Mouse (Mus musculus): Measurements from ENCODE around the gene Ddx55.
"Not testable (repeated sequence)": the region's sequence is repeated elsewhere in the genome, so short reads cannot be mapped to it uniquely, and the experiment has no call there.

Gene Ddx55

DNA sequence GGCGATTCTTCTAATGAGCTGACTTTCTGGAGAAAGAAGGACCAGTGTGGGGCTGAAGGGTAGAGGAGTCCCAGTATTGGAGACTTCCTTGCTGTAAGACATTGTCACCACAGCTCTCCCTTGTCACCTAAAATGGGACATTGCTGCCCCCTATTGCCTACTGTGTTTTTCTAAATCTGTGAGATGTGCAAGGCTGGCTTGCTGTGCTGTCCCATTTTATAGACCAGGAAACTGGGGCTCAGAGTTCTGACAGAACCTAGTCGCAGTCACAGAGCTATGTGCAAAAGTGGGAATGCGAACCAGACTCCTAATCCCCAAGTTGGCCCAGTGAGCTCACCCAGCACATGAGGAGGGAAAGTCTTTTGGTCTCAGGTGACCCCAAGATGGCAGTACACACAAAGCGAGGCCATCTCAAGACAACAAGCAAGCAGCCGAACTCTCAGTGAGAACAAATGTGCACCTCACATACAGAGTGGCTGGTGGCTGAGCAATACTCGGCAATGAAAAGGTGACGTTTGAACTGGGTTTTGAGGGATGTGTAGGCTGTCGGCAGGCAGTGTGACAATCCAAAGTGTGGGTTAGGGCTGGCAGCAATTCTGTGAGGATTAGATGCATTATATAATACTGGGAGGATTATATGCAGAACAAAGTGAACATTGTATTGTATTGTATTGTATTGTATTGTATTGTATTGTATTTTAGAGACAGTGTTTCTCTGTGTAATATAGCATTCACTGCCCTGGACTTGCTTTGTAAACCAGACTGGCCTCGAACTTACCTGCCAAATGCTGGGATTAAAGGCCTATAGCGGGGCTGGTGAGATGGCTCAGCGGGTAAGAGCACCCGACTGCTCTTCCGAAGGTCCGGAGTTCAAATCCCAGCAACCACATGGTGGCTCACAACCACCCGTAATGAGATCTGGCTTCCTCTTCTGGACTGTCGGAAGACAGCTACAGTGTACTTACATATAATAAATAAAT is 13.6 kb upstream of the Ddx55 start:
- peak; percentile 89 for DNase-seq (ENCODE audit: low read depth, low spot score)

DNA sequence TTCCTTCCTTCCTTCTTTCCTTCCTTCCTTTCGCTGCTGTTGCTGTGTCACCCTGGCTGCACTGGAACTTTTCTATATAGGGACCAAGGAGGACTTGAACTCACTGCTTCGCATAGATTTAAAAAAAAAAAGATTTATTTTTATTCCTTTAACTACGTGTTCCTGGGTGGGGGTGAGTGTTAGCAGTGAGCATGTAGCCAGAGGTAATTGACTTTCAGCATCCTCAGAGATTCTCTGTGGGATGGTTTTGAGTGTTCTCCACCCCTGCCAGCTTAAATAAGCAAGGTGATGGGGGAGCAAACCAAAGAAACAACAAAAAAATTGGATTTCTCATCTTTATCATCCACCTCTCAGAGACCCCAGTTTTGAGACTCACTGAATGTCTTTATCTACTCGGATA is 12.8 kb upstream of the Ddx55 start:
- DNase-seq (ENCODE audit: low read depth, low spot score), result no peak

DNA sequence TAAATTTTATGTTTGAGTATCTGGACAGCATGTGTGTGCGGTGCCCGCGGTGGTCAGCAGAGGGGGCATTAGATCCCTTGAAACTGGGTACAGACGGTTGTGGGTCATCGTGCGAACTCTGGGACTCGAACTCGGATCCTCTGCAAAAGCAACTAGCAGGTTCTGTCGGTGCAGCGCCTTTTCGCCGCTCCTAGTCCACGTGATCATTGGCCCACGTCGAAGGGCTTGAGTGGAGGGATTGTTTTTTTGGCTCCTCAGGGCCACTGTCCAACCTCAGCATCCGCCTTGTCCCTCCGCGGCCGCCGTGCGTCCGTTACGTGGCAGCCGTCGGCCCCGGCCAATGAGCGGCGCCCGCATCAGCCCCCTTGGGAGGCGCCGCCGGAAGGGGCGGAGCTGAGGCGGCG is 12.3 kb upstream of the Ddx55 start, which contains the start of gene Tmed2:
TSS of gene Tmed2 (plus strand) at position 313 of the 404 bp plus-strand sequence.
- peak; percentile 99 for DNase-seq (ENCODE audit: low read depth, low spot score)

DNA sequence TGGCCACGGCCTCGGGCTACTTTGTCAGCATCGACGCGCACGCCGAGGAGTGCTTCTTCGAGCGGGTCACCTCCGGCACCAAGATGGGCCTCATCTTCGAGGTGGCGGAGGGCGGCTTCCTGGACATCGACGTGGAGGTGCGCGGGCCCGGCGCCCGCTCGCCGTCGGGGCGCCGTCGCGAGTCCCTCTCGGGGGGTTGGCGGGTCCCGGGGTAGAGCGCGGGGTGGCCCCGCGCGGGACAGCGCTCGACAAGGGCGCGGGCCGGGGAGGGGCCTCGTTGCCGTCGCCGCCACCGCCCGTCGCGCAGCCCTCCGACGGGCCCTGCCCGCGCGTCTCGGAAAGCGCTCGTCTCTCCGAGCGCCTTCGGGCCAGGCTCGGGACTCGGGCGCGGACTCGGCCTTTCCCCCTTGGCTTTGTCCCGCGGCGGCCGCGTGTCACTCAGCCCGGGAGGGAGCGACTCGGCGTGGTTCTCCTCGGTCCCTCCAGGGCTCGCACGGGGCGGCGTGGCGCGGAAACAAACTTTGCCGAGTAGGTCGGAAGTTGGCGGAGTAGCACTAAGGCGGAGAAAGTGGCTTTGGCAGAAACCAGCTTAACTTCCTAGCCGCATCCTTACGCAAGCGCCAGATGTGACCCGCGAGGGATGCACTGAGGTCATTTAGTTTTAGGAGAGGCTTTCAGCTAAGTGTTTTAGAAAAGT is 11.6 kb upstream of the Ddx55 start:
- no peak for DNase-seq (ENCODE audit: low read depth, low spot score)

DNA sequence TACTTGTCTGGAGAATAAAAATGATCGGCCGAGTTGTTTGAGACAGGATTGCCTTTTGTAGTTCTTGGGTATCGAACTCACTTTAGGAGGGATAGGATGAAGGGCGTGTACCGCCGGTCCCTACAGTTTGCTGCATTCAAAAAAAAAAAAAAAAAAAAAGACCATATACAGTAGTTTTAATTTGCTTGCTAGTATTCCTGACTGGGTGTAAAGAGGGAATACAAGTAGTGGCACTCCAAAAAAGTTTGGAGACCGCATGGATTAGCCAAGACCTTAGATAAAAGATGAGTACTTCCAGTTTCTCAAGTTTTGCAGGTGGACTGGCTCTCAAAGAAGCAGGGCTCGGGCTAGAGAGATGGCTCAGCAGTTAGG is 11.1 kb upstream of the Ddx55 start:
- DNase-seq (ENCODE audit: low read depth, low spot score), result no peak

DNA sequence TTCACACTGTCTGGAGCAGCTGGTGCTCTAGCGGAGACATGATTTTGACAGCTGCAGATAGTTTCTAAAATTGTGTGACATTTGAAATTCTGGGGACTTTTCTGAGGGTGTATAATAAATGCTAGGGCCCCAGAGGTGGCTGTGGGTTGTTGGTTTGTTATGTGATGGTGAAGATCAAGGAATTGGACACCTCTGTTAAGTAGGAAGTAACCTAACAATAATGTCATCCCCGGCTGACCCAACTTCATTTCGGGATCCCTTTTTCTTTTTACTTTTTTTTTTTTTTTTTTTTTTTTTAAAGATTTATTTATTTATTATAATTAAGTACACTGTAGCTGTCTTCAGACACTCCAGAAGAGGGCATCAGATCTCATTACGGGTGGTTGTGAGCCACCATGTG is 1.9 kb upstream of the Ddx55 start:
- DNase-seq (ENCODE audit: low read depth, low spot score), result not testable (repeated sequence)

DNA sequence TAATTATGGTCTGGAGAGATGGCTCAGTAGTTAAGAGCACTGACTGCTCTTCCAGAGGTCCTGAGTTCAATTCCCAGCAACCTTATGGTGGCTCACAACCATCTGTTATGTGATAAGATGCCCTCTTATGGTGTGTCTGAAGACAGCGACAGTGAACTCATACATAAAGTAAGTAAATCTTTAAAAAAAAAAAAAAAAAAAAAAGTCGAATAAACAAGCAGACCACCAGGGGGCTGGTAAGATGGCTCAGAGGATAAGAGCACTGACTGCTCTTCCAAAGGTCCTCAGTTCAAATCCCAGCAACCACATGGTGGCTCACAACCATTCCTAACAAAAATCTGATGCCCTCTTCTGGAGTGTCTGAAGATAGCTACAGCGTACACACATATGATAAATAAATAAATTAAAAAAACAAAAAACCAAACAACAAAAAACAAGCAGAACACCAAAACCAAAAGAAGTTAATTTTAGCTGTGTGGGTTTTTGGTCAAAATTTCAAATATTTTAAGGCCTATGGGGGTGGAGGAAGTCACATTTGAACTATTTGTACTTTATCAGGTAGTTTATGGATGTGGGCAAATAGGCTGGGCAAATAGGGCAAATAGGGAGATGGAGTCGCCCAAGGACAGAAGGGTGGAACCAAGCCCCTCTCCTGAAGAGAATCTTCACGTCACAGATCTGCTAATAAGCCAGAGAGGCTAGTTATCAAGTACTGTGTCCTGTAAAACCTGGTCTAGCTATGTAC is 1.1 kb upstream of the Ddx55 start:
- DNase-seq (ENCODE audit: low read depth, low spot score), result not testable (repeated sequence)

DNA sequence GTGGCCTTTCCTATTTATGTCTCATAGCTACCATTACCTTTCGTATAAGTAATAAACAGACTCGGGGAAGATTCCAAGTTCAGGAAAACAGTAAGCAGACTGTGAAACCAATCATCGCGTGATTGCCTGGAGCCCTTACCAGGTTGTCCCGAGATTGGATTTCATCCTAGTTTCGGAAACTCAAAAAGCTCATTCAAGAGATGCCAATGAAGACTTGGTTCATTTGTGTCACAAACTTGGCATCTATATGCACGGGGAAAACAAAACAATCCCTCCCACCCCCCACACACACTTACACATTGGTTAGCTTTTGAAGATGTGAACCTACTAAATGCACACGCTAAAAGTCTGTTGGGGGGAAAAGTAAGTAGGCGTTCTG is 581 bp upstream of the Ddx55 start:
- DNase-seq (ENCODE audit: low read depth, low spot score), result no peak

DNA sequence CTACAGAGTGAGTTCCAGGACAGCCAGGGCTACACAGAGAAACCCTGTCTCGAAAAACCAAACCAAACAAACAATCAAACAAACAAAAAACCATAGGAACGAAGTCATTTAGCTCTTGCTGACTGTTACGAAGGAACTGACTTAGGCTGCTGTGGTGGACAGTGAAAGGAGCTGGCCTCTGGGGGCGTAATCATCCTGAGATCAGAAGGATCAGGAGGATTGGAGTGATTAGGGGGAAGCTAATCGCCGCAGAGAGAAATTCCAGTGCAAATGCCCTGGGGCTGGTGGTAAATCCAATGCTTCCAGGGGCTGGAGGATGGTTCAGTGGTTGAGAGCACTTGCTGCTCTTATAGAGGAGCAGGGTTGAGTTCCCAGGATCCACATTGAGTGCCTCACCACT is 943 bp downstream of the Ddx55 start:
- no peak for DNase-seq (ENCODE audit: low read depth, low spot score)

DNA sequence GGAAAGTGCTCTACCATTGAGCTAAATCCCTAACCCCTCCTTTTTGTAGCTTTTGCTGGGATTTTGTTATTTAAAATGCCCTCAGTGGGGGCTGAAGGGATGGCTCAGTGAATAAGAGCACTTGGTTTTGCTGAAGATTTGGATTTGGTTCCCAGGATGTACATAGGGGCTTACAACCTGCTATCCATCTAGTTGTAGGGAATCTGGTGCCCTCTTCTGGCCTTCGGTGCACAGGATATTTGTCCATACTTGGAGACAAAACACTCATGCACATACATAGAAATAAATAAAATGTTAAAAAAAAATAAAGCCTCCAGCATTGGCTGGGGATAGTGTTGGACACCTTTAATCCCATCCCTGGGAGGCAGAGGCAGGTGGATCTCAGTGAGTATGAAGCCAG is 2.5 kb downstream of the Ddx55 start:
- DNase-seq (ENCODE audit: low read depth, low spot score), result peak; percentile 56

DNA sequence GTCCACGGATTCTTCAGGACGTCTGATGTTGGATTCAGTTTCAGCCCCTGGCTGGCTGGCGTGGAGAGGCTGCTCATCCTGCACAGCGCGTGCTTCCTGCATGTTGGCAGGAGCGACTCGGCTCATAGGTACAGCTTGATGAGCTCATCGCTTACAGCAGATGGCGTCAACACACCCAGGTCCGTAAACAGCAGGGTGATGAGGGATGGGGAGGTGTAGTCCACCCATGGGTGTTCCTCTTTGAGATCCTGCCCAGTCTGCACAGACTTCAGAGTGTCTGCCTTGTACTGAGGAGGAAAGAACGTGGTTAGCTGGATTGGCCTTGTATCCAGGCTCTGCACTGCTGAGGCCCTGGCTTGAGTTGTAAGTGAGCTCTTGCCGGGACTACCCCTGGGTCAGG is 18.4 kb downstream of the Ddx55 start:
- peak; percentile 77 for DNase-seq (ENCODE audit: low read depth, low spot score)

DNA sequence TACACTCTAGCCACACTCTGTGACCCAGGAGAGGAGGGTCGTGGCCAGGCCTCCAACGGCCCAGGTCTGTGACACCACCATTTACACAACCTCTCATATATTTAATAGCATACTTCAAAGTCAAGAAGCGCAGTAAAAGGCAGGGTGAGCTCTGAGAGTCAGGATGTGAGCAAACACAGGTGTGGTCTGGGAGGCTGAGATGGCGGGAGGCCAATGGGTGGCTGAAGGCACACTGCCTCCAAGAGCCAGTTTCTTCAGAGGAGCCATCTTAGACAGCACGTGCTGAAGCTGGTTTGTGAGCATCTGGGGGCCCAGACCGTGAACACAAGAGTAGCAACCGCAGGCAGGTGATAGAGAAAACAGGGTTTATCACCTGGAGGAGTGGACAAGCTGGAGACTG is 22.8 kb downstream of the Ddx55 start:
- no peak for DNase-seq (ENCODE audit: low read depth, low spot score)

DNA sequence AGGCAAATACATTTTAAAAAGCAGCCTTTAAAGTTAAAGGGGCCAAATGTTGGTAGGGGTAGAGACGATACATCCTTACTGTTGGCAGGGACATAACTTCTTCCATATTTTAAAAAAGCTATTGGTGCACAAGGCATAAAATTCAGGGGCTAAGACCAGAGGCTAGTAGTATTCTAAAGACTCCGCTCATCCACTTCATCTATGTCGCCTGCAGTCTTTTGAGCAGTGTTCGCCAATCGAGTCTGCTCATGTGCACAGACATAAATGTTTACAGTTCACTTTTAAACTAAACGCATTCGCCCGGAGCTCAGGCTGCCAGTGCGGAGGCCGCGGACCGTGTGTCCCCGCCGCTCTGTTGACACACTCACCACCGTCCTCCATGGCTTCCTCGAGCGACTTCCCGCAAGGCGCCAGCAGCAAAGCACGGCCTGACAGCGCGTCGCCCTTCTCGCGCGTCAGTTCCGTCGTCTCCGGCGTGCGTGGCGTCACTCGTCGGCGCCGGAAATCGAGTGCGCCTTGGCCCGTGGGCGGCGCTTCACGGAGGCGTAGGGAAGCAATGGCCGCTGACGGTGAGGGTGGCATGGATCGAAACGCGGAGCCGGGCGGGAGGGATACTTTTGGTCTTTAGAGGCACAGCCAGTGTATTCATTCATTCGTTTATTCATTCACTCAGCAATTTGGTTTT is 26.1 kb downstream of the Ddx55 start, which contains the start of the genes Eif2b1 and Gtf2h3:
TSS of gene Eif2b1 (minus strand) at position 499 of the 685 bp plus-strand sequence.
TSS of gene Gtf2h3 (plus strand) at position 508 of the 685 bp plus-strand sequence.
- DNase-seq (ENCODE audit: low read depth, low spot score), result peak; percentile 98

DNA sequence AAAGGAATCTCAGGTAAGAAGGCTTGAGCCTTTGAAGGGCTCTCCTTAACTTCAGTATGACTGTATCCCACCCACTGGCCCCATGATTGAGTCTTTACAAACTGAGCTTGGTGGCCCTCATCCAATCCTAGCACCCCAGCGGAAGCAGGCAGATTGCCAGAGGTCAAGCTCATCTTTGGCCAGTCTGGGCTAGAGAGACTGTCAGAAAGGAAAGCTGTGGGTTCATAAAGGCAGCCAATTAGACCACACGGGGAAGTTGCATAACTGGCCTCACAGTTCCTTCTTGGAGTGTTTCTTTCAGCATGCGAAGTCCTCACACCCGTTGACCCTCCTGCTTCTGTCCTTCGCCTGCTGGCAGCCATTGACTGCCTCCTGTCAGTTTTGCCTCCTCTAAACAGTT is 29.9 kb downstream of the Ddx55 start:
- peak; percentile 33 for DNase-seq (ENCODE audit: low read depth, low spot score)

DNA sequence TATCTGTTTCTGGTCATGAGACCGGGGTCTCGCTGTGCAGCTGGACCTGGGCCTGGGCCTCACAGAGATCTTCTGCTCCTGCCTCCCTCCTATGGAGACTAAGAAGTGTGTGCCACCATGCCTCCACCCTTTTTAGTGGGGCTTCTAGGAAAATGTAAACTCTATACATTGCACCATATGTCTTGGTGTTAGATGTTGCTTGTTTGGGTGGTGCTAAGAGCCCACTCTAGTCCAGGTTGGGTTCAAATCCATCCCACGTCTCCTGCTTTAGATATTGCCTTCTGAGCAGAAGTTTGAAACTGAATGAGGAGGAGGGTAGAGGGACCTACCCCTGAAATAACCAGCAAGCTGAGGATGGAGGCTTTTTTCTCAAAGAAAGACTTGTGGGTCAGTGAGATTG is 40.1 kb downstream of the Ddx55 start:
- DNase-seq (ENCODE audit: low read depth, low spot score), result peak; percentile 46

DNA sequence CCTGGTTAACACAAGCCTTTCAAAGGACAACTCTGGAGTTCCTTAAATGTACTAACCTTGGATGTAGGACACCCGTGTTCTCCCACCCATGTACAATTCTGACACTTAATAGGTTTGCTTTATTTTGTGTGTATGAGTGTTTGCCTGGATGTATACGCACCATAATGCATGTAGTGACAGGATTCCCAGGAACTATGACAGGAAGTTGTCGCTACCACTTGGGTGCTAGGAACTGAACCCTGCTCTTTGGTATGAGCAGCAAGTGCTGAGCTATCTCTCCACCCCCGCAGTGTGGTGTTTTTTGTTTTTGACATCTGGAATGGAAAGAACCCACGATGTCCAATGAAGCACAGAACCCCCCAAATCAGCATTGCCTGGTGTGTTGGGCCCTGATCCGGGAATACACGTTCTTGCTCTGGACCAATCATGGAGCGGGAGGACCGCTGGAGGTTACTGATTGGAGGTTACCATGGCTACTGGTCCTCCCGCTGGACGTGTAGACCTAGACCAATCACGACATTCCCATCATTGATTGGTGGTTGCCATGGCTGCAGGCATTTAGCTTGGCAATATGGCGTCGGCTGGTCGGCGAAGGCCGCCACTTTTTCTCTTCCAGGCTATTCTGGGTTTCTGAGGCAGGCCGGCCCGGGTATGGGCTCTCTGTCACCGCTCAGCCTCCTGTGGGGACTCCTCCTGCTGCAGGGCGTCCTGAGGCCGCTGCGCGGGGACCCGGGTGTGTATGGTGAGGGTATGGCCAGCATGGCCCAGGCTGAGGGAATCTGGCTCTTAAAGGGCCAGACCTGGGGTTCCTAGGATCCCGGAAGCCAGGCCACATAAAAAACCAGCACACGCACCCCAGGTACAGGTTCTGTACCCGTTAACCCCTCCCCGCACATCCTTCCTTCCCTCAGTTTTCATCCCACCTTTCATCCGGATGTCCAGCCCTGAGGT is 45.8 kb downstream of the Ddx55 start:
- peak; percentile 99 for DNase-seq (ENCODE audit: low read depth, low spot score)

DNA sequence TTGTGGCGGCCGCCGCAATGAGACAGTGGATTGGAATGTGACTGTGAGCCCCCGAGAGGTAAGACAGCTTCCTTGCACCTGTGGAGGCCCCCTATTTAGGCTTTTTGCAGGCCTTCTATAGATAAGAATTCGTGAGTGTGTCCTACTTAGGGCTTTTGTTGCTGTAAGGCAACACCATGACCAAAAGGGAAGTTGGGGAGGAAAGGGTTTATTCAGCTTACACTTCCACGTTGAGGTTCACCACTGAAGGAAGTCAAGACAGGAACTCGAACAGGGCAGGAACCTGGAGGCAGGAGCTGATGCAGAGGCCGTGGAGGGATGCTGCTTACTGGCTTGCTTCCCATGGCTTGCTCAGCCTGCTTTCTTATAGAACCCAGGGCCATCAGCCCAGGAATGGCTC is 47.1 kb downstream of the Ddx55 start:
- not testable (repeated sequence) for DNase-seq (ENCODE audit: low read depth, low spot score)

DNA sequence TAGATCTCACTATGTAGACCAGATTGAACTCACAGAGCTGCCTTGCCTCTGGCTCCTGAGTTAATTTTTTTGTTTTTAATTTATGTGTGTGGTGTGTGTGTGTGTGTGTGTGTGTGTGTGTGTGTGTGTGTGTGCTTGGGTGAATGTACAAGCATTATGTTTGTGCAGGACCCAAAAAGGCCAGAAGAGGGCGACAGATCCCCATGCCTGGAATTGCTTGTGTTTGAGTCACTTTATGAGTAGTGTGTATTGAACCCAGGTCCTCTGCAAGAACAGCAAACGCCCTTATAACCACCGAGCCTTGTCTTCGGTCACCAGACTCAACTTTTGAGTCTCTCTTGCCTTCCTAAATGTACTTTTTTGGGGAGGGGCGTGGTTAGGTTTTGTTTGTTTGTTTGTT is 49.7 kb downstream of the Ddx55 start:
- DNase-seq (ENCODE audit: low read depth, low spot score), result peak; percentile 58

DNA sequence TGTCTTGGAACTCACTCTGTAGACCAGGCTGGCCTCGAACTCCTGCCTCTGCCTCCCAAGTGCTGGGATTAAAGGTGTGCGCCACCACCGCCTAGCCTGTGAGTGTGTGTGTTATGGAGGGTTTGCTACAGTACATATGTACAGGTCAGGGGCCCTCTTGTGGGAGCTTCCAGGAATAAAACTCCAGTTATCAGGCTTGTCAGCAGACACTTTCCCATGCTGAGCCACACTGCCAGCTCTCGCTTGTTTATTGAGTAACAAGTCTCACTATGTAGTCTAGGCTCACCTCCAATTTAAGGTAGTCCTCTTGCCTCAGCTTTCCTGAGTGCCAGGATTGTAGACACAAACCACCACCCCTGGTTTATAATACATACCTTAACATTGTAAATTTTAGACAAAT is 51.6 kb downstream of the Ddx55 start:
- no peak for DNase-seq (ENCODE audit: low read depth, low spot score)

DNA sequence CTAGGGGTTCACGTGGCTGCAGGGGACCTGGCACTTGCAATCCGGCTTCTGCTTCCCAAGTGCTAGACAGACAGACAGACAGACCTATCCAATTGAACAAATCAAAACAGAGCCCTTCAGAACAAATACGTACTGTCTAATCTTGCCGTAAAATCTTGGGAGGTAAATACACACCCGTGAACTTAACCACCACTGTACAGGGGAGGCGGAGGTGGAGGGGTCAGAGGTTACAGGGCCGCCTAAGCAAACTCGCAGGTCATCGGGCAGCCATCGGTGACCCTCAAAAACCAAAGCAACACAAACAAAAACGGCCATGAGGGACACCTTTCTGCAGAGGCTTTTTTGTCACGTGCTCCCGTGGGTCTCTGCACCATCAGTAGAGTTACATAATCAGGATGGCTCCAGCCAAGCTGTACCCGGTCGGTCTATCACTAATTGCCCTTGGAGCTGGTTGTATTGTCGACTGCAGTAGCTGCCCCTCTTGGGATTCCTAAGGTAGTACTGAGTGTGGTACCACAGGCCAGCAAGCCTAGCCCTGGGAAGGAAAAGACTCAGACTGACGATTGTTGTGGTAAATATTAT is 52.5 kb downstream of the Ddx55 start:
- no peak for DNase-seq (ENCODE audit: low read depth, low spot score)

Measured in brain, adult 2 months (tissue).